ENCODE assay signal across 18 mouse cellular contexts in the genomic region with DNA sequence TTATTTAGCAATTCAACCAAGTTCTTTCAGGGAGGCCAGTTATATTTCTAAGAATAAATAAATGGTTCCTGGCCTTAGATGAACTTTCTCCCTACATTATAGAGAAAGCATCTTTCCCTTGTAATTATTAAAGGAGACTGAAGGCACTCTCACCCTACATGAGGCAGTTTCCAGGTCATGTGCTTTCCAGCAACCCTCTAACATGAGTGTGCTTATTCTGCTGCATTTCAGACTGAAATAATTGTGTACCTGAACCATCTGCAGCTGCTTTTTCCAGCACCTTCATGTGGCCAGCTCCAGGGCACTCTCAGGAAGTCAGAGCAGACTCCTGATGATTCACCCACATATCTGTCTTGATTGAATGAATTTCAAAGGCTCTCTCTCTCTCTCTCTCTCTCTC.
DNase-seq lines count a peak whose midpoint lies in the region; ATAC-seq and TF ChIP-seq lines count a peak whose summit lies in the region.
"Had no signal": no experiment of that assay in that cellular context is flagged by ENCODE, and none has a peak within 500 bp of the region (broad histone marks: within the 10 kb centered on the region; RNA-seq: fewer than 3 reads in every experiment).

No protein-coding gene starts in this region.

- H3K9me3 ChIP-seq in midbrain, embryonic 12.5 days: no peaks in the 10 kb centered on the region
- no peaks in the 10 kb centered on the region for H3K9me3 ChIP-seq in midbrain, embryonic 10.5 days (replicated peaks)
- H3K9me3 ChIP-seq in midbrain, embryonic 16.5 days (replicated peaks; ENCODE audit: control insufficient read depth, low read length, poor library complexity, severe bottlenecking): no peaks in the 10 kb centered on the region
- no peaks in the 10 kb centered on the region for H3K9me3 ChIP-seq in forebrain, embryonic 15.5 days
- H3K9me3 ChIP-seq: embryonic facial prominence, embryonic 12.5 days; forebrain, embryonic 12.5 days; heart, embryonic 12.5 days; hindbrain, embryonic 10.5 days had no signal

- H3K4me3 ChIP-seq in midbrain, embryonic 12.5 days: no peak overlapping the region
- H3K4me3 ChIP-seq in midbrain, embryonic 10.5 days: no peak overlapping the region
- H3K4me3 ChIP-seq in midbrain, embryonic 16.5 days (ENCODE audit: low read depth, low read length): no peak overlapping the region
- H3K4me3 ChIP-seq in forebrain, embryonic 15.5 days: no peak overlapping the region
- H3K4me3 ChIP-seq: embryonic facial prominence, embryonic 12.5 days; forebrain, embryonic 12.5 days; heart, adult 2 months; heart, embryonic 12.5 days; hindbrain, embryonic 10.5 days had no signal

- H3K27ac ChIP-seq in midbrain, embryonic 12.5 days (replicated peaks): peak overlapping the region; percentile 58
- H3K27ac ChIP-seq in midbrain, embryonic 10.5 days (replicated peaks): no peak overlapping the region
- peak overlapping the region; percentile 64 for H3K27ac ChIP-seq in midbrain, embryonic 16.5 days (ENCODE audit: low read length)
- no peak overlapping the region for H3K27ac ChIP-seq in forebrain, embryonic 15.5 days (replicated peaks)
- H3K27ac ChIP-seq: embryonic facial prominence, embryonic 12.5 days; forebrain, embryonic 12.5 days; heart, adult 2 months; hindbrain, embryonic 10.5 days had no signal

- TF ChIP-seq POLR2A in brain, embryonic 14.5 days (IDR thresholded peaks at IDR 0.05; ENCODE audit: borderline replicate concordance, extremely low read depth, insufficient read depth, insufficient read length, poor library complexity, severe bottlenecking): no peak

- H3K4me1 ChIP-seq in midbrain, embryonic 12.5 days: peaks cover 10% of the 10 kb centered on the region
- H3K4me1 ChIP-seq in midbrain, embryonic 10.5 days: no peaks in the 10 kb centered on the region; the same call in 1 of the 2 replicates
- H3K4me1 ChIP-seq in midbrain, embryonic 16.5 days (ENCODE audit: control insufficient read depth, insufficient read depth, low read length): peaks cover 14% of the 10 kb centered on the region
- H3K4me1 ChIP-seq in forebrain, embryonic 15.5 days: peaks cover 9% of the 10 kb centered on the region; the same call in 1 of the 2 replicates
- H3K4me1 ChIP-seq: embryonic facial prominence, embryonic 12.5 days; heart, embryonic 12.5 days; hindbrain, embryonic 10.5 days had no signal

- no peak for DNase-seq in midbrain, embryonic 10.5 days (ENCODE audit: low spot score)
- DNase-seq in brain, embryonic 14.5 days (ENCODE audit: low read depth): peak; percentile 43
- no peak for DNase-seq in heart, adult 8-10 months (ENCODE audit: low spot score)
- DNase-seq: adrenal gland, adult 2 months; adrenal gland, postnatal 25 days; cerebellum, adult 11 months; cerebellum, adult 9-10 months; cerebellum, postnatal 25 days; forebrain, postnatal 0 days; gastrocnemius, postnatal 14 days; heart, adult 2 months had no signal

- no peaks in the 10 kb centered on the region for H3K27me3 ChIP-seq in midbrain, embryonic 12.5 days
- no peaks in the 10 kb centered on the region for H3K27me3 ChIP-seq in midbrain, embryonic 10.5 days (ENCODE audit: low read depth, poor library complexity, severe bottlenecking)
- no peaks in the 10 kb centered on the region for H3K27me3 ChIP-seq in midbrain, embryonic 16.5 days (ENCODE audit: control insufficient read depth, insufficient read depth, low read depth, low read length)
- H3K27me3 ChIP-seq in forebrain, embryonic 15.5 days: no peaks in the 10 kb centered on the region
- H3K27me3 ChIP-seq: embryonic facial prominence, embryonic 12.5 days; forebrain, embryonic 12.5 days; heart, embryonic 12.5 days had no signal

- H3K9ac ChIP-seq in midbrain, embryonic 12.5 days (replicated peaks): no peak overlapping the region
- no peak overlapping the region for H3K9ac ChIP-seq in midbrain, embryonic 16.5 days (ENCODE audit: low read depth, low read length)
- no peak overlapping the region for H3K9ac ChIP-seq in forebrain, embryonic 15.5 days (replicated peaks)
- H3K9ac ChIP-seq: embryonic facial prominence, embryonic 12.5 days; forebrain, embryonic 12.5 days; forebrain, postnatal 0 days; heart, embryonic 12.5 days had no signal

- H3K36me3 ChIP-seq in midbrain, embryonic 12.5 days: no peaks in the 10 kb centered on the region
- H3K36me3 ChIP-seq in midbrain, embryonic 10.5 days: no peaks in the 10 kb centered on the region
- no peaks in the 10 kb centered on the region for H3K36me3 ChIP-seq in midbrain, embryonic 16.5 days (ENCODE audit: control insufficient read depth, insufficient read depth, low read length)
- H3K36me3 ChIP-seq in forebrain, embryonic 15.5 days: no peaks in the 10 kb centered on the region
- H3K36me3 ChIP-seq: embryonic facial prominence, embryonic 12.5 days; forebrain, embryonic 12.5 days; heart, embryonic 12.5 days; hindbrain, embryonic 10.5 days had no signal

- H3K4me2 ChIP-seq in midbrain, embryonic 12.5 days (replicated peaks): no peak overlapping the region
- no peak overlapping the region for H3K4me2 ChIP-seq in midbrain, embryonic 16.5 days (ENCODE audit: low read length)
- H3K4me2 ChIP-seq in forebrain, embryonic 15.5 days (replicated peaks): no peak overlapping the region
- H3K4me2 ChIP-seq: embryonic facial prominence, embryonic 12.5 days; forebrain, embryonic 12.5 days; heart, embryonic 12.5 days had no signal

- ATAC-seq in midbrain, embryonic 12.5 days (ENCODE audit: low FRiP score, low read depth): no peak
- ATAC-seq in midbrain, embryonic 16.5 days: peak; percentile 34
- no peak for ATAC-seq in forebrain, embryonic 15.5 days (replicated peaks)
- ATAC-seq: forebrain, postnatal 0 days had no signal

- TF ChIP-seq CTCF in brain, embryonic 14.5 days (IDR thresholded peaks at IDR 0.05; ENCODE audit: borderline replicate concordance, extremely low read depth, insufficient read depth, insufficient read length): no peak

Comparison
In these comparisons a context has a peak if more than half of its experiments do, and no peak if none do; other contexts are left out.
1. H3K27ac ChIP-seq: peak in midbrain, embryonic 12.5 days (single experiment) and midbrain, embryonic 16.5 days (single experiment); none in midbrain, embryonic 10.5 days (single experiment) and forebrain, embryonic 15.5 days (single experiment).